Mouse (Mus musculus): ENCODE measurements around the gene Tex50.
"Not testable (repeated sequence)": the region's sequence is repeated elsewhere in the genome, so short reads cannot be mapped to it uniquely, and the experiment has no call there.

Tex50 gene

DNA sequence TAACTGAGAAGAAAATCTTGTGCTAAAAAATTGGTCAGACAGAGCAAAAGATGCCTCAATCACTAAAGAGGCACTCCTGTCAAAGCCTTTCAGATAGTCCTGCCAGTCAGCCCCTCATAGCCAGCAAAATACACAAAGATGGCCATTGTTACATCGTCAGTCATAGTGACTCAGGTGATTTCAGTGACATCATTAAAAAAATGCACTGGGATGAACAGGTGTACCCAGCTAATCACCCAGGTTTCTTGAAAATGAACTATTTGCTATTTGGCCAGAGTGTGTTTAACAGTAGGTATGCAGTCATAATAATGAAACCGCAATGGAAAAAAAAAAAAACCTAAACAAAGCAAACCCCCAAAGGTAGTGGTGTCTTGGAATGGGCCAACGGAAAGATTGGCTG, at the start of gene Tex50:
Gene Tex50 (minus strand): TSS at position 101 of the 400 bp plus-strand sequence.
- no peak for DNase-seq

DNA sequence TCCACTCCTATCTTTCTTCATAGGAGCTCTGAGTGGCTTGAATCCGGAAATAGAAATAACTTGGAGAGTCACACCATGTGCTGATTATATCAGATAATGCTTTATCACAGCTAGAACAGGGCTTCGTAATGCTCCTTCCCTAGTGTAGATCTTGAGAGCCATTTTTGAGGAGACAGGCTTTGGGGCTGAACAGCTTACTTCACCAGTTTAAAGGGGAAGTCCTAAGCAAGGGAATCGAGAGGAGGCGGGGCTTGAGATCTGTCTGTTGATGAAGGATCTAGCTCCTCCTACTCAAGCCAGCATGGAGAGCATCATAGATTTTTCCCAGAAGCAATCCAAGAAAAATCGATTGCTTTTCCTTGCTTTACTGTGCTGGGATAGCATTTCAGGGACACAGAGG, 40.7 kb upstream of the Tex50 start:
- DNase-seq: no peak

DNA sequence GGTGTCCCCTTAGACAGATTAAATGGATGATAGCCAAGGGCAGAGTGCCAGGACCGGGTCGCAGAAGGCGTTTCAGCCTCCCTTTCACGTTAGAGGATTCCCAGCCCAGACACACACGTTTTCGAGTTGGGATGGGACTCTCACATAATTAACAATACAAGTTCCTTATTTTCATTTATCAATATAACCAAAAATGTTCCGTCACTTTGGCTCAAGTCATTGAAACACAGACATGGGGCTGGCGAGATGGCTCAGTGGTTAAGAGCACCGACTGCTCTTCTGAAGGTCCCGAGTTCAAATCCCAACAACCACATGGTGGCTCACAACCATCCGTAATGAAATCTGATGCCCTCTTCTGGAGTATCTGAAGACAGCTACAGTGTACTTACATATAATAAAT, 37.2 kb upstream of the Tex50 start:
- DNase-seq: not testable (repeated sequence)

DNA sequence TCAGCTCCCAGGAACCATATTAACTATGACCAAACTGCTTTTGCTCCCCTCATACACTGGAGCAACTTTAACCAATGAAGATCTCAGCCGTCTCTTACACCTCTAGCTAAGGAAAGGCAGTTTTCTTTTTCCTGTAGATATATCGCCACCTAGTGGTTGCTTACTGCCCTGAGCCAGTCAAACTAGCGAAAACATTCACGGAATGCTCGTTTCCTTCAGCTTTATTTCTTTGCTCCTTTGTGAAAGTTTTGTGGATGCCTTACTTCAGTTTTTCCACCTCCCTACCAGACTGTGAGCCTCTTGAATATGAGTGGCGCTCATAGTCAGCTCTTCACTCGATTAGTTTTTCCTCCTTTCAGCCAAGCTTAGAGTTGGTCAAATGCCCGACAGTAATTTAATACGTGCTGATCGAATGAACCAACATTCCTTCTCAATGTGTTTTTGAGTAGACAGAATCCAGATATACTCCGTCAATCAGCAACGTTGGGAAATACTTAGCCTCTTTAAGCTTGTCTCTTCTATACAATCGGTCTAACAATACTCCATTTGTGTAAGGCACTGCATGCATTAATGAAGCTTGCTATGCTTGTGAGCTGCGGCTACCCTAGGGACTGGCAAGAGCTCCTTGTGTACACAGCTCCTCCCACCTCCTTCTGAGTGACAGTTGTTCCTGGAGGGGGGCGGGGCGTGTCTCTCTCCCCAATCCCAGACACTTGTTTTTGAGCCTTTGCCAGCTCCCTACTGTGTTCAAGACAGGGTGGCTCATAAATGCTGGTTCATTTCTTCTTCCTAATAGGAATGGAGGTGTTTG, 36.6 kb upstream of the Tex50 start:
- peak; percentile 93 for DNase-seq

DNA sequence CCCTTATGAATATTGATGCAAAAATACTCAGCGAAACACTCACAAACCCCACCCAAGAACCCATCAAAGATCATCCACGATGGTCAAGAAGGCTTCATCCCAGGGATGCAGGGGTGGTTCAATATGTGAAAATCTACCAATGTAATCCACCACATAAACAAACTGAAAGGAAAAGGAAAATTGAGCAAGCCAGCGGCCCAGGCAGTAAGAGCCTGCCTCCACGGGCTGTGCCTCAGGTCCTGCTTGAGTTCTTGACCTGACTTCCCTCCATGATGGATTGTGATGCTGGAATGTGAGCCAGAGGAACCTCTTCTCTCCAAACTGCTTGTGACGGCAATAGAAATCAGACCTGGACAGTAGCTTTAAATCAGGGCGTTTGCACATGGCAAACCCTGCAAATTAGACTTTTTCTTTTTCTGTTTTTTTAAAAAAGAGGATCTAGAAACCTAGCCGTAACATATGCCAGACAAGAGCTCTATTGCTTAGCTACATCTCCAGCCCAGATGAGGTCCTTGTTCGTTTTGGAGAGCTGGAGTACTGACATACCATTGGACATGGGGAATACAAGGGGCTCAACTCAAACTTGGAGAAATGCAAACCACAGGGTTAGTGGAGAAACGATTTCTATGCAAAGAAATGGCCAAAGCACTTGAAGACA, 31.3 kb upstream of the Tex50 start:
- no peak for DNase-seq

DNA sequence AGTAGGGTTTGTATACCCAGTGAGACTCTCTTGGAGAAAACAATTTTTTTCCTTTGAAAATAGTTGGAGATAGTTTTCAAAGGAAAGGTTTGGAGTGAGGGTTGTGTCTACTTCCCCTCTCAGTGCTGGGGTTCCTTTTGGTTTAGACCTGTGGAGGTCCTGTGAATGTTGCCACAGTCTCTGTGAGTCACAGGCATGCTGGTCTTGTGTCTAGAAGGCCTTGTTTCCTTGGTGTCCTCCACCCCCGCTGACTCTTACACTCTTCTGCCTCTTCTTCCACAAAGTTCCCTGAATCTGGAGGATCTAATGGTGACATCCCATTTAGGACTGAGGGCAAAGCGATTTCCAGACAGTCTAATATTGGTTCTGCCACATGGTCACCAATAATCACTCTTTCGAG, 26.3 kb upstream of the Tex50 start:
- no peak for DNase-seq

DNA sequence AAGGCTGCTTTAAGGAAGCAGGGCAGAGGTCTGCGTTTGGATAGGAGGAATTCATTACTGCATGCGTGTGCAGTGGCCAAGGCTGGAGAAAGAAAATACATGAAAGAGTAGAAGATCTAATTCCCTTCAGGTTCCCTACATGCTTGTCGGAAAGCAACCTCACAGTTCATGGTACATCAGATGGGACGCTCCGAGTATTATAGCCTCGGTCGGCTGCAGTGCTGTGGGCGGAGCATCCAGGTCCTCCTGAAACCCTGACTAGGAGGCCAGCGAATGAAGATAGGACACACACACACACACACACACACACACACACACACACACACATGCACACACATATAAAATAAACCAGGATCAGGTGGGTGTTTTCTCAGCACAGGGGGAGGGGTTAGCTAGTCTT, 24.6 kb upstream of the Tex50 start:
- DNase-seq: no peak

DNA sequence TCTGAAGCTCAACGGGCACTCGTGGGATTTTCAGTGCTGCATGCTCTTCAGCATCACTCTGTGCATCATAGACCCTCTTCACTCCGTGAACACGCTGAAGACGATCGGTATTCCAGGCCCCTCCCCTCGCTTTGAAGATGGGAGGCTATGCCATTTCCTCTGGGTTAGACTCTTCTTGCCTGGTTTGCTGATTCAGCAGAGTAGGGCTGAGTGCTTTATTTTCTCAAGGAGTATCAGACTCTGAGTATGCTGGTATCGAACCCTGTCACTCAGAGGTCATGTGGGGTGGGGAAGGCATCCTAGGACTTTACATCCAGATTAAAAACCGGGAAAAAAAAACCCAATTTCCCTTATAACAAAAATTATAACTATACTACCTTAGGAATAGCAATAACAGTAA, 23.3 kb upstream of the Tex50 start:
- DNase-seq: no peak

DNA sequence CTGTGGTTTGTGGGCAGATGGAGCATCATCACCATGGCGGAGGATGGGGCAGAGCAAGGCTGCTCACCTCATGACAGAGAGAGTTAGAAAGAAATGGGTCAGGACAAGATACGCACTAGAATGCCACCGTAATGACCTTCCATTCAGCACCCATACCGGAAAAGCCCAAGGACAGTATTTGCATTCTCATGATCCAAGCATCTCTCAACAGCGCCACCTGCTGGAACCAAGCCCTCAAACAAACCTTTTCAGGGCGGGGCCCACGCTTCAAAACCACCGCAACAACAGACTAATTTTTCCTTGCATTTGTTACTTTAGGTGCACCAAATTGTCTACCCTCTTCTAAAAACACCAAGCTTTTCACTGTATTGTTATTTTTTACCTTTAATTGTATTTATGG, 21.6 kb upstream of the Tex50 start:
- DNase-seq: peak; percentile 69

DNA sequence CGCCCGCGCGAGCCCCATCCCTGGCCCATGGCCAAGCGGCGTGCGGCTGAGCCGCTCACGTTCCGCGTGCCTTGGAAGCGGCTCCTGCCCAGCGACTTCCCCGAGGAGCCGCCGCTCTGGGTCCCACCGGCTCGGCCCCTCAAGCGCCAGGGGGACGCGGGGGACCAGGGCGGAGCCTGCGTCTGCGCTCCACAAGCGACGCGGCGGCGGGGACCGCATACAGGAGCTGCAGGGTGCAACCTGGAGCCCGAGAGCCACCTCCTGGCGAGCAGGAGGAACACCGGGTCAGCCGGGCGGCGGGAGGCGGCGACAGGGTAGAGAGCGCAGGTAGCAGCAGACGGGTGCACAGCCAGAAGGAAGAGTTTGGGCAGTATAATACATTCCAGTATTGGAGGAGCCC, 11.5 kb upstream of the Tex50 start:
- peak; percentile 85 for DNase-seq

DNA sequence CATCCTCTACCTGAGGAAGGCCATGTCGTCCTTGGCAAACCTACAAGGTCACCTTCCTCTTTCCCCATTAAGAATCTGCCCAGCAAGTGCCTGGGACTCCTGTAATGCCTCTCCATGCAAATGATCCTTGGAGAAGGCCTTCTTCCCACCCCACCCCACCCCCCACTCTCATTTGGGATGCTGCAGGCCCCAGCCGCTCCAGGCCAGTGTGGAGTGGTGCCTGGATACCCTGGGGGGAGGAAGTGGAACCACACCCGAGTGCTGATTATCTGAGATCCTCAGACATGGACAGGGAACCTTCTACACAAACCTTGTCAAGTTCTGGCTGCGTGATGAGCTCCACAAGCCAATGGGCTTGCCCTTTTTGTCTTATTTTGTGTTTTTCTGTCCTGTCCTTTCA, 1.2 kb upstream of the Tex50 start:
- no peak for DNase-seq

DNA sequence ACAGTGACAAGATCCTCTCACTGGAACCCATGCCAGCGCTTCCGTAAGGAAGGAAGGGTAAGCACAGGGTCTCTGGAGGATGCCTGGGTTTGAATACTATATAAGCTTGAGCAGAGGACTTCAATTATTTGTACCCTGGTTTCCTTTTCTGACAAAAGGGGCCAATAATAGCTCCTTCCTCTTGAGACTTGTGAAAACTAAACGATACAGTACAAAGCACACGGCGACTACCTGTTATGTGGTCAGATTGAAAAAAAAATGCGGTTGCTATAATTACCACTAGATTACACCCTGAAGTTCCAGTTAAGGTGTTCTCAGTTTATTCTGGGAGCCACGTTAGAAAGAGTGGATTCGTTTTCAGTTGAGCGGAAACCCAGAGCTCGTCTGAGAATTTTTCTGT, 2.6 kb downstream of the Tex50 start:
- no peak for DNase-seq

DNA sequence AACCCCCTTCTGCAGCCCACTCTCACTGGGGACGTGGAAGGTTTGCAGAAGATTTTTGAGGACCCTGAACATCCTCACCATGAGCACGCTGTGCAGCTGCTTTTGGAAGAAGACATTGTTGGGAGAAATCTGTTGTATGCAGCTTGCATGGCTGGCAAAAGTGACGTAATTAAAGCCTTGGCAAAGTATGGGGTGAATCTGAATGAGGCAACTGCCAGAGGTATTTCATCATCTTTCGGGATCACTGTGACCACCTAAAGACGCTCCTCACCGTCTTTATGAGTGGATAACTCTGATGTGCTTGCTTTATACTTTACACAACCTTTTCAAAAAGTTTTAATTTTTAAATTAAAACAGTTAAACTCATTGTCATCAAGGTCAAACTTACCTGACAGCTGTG, 8.0 kb downstream of the Tex50 start:
- no peak for DNase-seq

DNA sequence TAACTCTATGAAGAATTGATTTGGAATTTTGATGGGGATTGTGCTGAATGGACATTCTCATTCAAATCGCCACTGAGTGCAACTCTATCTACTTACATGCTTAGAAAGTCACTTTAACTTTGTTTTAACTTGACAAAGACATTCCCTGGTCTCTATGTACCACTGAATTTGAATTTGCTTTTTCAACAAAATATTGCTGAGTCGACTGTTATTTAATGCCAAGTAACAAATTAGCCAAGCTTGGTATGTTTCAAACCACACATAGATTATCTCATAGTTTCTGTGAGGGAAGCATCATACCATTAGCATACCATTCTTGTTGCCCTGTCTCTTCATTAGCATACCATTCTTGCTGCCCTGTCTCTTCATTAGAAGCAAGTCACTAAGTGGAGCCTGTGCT, 11.2 kb downstream of the Tex50 start:
- no peak for DNase-seq

DNA sequence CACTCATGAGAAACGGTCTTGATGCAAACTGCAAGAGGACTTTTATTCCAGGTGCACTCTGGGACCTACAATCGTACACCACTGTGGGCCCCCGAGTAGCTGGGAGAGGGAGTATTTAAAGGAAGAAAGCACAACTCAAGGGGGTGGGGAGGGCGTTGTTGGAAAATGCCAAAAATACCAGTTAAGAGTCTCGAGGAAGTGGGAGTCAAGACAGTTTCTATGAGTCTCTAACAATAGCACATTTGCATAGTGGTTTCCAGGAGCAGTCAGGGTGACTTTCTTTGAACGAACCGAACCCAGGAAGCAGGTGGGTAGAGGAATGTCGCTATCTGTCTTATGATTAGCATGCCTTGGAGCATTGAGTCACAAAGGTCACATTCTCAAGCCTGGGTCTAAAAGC, 13.5 kb downstream of the Tex50 start:
- not testable (repeated sequence) for DNase-seq

DNA sequence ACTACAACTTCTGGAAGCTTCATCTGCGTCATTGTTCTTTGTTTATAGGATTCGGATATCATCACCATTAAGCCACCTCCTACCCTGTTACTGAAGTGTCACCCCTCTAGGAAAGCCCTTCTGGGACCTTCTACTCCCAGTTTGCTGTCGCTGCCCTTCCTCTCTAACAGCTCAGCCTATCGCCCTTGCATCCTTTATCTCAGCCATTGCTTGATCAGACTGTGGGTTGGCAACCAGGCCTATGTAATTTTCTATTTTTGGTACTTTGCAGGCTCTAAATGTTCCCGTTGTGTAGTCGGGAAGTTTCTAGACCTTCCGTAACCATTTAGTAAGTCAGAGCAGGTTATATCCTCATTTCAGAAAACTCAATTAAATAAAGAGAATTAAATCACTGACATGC, 15.9 kb downstream of the Tex50 start:
- DNase-seq: no peak

DNA sequence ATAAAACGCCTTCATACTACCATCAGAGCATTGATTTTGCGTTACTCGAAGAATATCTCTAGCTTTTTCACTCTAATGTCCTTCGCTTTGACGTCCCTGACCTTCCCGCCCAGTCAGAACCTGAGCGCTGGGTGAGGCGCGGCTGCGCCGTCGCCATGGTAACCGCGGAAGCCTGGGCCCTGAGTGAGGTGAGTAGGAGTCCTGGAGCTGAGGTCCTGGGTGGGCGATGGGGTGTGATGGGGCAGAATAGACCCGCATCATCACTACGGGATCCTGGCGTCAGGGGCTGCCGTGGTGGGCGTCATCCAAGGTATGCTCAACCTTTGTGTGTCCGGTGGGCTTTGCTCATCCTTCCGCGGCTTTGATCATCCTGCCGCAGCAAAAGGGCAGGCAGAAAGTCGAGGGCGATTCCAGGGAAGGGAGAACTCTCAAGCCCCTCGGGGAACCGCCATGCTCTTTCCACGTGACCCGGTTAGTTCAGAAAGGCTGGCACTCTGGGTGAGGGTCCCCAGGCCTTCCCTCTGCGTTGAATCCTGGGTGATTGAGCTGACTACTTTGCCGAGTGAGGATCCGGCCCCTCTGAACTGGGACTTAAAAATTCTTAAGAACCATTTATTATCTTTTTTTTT, 16.5 kb downstream of the Tex50 start, which contains the start of gene Ankrd45:
Gene Ankrd45 (plus strand): TSS at position 161 of the 629 bp plus-strand sequence.
- DNase-seq: peak; percentile 74

DNA sequence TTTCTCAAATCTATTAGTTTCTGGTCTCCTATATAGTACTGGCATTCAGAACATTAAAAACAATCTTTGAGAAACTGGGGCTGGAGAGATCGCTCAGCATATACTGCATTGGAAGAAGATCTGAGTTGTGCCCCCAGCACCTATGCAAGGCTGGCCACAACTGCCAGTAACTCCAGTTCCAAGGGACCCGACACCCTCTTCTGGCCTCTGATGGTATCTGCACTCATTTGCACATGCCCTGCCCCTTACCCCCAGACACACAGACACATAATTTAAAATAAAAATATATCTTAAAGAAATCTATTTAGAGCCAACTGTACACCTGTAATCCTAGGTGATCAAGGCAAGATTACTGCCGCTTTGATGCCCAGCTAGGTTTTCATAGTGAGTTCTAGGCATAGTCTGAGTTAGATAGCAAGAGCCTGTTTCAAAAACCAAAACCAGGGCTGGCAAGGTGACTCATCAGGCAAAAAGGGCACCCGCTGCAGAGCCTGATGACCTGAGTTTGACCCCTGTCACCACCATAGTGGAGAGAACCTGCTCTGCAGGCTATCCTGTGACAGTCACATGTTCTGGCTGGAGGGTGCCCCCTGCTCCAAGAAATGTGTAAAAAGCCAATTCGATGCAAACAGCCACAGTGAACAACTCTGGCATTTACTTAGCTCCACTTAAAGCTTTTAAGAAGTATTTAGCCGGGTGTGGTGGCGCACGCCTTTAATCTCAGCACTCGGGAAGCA, 18.9 kb downstream of the Tex50 start:
- no peak for DNase-seq

DNA sequence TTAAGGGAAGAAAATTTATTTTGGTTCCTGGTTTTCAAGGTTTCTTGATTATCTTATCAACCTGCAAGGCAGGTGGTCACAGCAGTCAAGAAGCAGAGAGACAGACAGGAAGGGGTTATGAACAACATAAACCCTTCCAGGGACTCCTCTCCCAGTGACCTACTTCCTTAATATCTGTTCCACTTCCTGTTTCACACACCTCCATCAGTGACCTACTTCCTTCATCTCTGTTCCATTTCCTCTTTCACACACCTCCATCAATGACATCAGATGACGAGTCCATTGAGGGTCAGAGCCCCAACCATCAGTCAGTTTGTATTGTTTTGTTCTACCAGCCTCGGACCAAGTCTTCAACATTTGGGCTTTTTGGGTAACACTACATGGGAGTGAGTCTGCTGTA, 19.6 kb downstream of the Tex50 start:
- DNase-seq: no peak

DNA sequence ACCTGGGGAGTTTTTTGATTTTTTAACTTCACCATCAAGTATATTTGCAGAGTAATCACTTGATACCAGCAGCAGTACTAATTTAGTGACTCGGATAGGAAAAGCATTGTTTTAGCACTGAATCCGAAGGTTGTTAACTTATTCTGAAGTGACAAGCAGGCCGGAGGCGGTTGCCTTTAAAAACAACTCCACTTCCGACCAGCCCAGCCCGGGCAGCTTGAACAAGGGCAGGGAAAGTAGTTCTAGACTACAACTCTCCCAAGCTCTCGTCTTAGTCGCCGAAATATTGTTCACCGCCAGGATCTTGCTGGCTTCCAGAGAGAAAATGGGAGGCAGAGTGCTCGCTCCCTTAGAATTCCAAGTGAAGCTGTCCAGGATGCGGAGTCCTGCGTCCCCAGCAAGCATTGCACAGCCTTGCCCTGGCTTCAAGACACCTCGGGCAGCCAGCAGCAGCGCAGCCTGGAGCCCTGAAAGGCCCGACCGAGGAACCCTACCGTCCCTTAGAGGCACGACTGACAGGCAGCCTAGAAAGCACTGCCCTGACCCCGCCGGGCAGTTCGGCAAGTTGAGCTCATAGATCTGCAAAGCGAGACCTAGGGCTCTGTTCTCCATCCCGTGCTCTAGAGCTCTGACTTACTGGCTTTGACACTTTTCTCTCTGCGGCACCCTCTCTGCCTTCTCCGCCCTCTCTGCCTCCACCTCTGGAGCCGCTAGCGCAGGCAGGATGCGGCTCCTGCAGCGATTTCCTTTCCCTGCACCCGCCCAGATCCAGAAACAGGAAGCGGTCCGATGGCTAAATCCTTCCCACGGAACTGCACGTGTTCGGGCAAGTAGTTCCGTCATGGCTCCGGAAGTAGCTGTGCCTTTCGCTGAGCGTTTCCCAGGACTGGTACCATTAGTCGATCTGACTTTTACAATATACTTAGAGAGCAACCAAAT, 28.1 kb downstream of the Tex50 start, which contains the start of gene Klhl20:
Gene Klhl20 (minus strand): TSS at position 786 of the 939 bp plus-strand sequence.
- DNase-seq: peak; percentile 98

DNA sequence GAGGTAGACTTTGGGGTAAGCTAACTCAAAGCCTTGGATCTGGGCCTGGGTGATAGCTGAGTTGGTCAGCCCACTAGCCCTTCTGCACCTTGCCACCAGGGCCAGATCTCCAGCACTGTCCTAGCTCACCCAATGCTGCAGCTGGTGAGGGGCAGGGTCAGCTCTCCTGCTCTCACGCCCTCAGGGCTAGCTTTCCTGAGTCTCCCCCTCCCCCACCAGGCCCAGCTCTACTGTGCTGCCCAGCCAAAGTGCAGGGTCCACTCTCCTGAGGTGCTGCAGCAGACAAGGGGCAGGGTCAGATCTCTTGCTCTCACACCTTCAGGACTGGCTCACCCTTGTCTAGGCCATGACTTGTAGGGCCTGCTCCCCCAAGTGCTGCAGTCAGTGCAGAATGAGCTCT, 32.7 kb downstream of the Tex50 start:
- DNase-seq: no peak

Data from retina, postnatal 1 day (tissue).